Mouse (Mus musculus) naive thymus-derived CD4-positive, alpha-beta T cell, adult 2 months (primary cell): ENCODE data around the gene Ctnnbl1.

Experiments
- DNase-seq: peaks from one replicate; pipeline ENCODE4 v3.0.0-alpha.2; 2011; ENCODE audit warnings: low read depth

Ctnnbl1 gene

GRCm38 (mm10) chr2:157793851-157794332, 56.7 kb downstream of the Ctnnbl1 start:
- DNase-seq: no peak

- no peak for DNase-seq
Observed at GRCm38 (mm10) chr2:157795627-157796423, 58.6 kb downstream of the Ctnnbl1 start.

DNA sequence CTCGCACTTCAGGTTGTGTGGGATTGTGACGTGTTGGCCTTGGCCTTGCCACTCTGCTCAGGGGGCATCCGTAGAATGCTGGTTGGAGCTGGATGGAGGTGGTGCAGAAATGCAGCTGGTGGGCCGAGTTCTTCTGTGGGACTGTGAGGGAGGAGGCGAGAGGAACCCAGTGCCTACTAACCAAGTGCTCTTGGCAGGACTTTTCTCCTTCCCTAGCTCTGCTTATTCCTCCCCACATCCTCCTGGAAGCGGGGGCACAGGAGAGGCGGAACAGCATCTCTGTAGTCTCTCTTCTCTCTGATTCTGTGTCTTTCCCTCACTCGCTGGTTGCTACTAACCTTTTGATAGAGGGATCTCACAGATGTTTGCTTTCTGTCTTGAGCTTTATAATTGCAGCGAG, 62.3 kb downstream of the Ctnnbl1 start:
- no peak for DNase-seq

GRCm38 (mm10) chr2:157800288-157800687, 63.1 kb downstream of the Ctnnbl1 start:
- no peak for DNase-seq

- DNase-seq: no peak
Observed at GRCm38 (mm10) chr2:157800746-157801501, 63.7 kb downstream of the Ctnnbl1 start.

DNA sequence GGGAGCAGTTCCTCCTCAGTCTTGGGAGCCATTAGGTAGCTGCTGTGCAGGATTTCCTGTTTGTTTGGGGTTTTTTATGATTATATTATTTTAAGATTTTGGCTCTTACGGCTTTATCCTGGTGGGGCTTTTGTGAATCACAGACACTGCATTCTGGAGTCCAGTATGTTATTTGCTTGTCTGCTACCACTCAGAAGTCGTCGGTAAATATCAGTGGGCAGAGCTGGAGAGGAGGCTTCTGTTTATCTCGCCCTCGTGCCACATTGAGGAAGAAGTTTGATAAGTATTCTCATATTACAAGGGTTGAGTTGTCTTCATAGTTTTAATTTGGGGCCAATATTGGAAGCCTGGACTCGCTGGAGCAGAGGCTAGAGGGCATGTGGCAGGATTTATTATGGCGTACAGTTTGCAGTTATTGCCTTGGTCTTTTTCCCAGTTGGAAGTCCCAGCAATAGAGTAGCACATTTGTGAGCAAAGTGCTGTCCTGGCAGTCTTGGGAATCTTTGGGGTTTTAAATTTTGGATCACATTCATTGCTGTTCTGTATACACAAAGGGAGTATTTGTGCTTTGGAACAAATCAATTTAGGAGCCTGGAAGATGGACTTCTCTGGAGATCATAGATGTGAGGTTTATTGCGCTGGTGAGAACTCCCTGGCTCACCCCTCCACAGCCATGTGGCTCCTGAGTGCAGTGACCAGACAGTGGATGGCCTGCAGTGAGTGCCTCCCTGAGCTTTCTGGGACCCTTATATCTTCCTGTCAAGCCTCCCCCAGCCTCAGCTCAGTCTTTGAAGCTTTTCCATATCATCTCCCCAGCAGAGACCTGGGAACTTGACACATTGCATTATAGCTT, 64.5 kb downstream of the Ctnnbl1 start:
- no peak for DNase-seq

- no peak for DNase-seq
Observed at GRCm38 (mm10) chr2:157802666-157803065, 65.5 kb downstream of the Ctnnbl1 start.

DNA sequence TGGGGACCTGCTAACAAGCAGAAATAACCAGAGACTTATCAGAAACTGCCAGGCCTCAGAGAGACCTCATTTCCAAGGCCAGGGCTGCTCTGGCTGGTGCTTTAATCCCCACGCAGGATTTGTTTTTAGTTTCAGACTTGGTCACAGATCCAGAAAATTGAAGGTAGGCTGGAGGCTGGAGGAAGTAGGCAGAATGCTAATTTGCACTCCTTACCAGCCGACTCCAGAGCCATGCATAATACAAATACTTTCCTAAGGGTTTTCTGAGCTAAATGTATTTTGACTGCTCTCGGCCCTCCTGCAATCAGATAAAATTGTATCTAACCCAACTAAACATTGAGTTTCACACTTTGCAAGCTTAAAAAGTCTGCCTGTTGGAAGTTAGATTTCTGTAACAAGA, 67.2 kb downstream of the Ctnnbl1 start:
- DNase-seq: no peak

DNA sequence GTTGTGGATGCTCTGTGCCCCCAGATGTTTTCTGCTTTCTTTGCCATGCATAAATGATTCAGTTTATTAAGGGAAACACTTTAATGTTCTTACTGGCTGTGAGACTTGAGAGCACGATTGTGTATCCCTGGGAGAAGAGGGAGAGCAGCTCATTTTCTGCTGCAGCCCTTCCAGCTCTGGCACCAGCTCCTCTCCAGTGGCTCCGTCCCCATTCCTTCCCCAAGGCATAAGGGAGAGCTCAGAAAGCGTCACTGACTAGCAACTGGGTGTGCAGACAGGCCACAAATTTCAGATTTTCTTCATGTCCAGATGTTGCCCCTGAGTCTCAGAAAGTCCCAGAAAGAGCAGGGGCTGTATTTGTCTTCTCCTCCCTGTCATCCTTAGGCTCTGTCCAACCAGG, 67.9 kb downstream of the Ctnnbl1 start:
- DNase-seq: no peak

- DNase-seq: no peak
Observed at GRCm38 (mm10) chr2:157807076-157807475, 69.9 kb downstream of the Ctnnbl1 start.

DNA sequence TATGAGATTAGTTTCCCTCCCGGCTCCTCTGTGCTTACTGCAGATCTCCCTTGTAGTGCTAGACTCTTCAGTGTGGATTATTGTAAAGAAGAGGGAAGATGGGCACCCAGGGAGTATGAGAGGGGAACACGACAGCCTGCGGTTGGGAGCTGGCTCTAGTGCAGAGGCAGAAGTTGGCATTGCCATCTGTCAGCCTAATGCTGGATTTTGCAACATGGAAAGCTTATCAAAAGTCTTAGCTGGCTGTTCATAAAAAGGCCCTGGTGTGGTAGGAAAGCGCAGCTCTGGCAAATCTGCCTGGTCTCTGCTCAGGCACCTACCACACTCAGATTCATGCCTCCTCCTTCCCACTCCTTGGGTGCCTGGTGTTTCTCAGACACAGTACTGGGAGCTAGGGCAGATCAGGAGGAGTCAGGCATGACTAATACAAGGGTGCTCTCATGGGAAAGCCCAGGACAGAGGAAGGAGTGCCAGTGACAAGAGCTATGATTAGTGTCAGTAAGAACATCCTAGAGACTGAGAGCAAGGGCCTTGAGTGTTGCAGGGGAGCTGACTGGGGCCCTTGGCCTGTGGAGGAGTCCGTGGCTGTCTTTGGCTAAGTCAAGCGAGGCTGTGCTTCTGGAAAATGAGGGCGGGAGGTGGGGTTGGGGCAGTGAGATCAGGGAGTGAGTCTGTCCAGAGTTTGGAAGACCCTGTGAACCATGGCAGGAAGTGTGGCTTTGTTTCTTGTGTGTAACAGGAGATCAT, 70.6 kb downstream of the Ctnnbl1 start:
- DNase-seq: no peak

GRCm38 (mm10) chr2:157808368-157808923, 71.2 kb downstream of the Ctnnbl1 start:
- DNase-seq: peak; percentile 11

DNA sequence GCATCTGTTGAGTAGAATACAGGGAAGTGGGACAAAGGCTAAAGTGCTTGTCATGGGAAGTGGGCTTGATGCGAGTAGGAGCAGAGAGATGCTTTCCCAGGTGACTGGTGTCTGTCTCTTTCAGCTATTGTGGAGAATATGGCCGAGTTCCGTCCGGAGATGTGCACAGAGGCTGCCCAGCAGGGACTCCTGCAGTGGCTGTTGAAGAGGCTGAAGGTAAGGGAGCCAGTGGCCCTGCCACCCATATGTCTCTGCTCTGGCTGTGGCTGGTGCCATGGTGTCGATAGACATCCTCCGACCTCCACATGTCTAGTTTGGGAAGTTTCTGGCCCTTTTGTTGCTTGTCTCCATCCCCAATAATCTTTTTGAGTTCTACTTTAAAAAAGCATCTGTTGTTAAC, 72.1 kb downstream of the Ctnnbl1 start:
- no peak for DNase-seq

- no peak for DNase-seq
Observed at GRCm38 (mm10) chr2:157810749-157811148, 73.5 kb downstream of the Ctnnbl1 start.

DNA sequence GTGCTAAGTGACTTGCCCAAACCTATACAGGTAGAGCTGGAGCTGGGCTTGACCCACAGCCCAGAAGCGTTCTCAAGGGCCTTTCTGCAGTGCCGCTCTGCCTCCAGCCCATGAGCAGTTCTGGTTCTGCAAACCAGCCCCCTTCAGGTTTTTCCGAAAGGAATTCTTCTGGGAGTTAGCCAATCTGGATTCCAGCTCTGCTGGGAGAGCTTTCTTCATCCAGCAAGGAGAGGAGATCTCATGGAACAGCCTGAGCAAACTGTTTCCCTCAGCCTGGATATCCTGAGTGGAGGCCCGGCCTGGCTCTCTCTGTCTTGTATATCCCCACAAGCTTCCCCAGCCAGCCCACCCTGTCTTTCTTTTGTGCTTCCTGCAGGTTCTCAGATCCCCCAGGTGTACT, 75.9 kb downstream of the Ctnnbl1 start:
- no peak for DNase-seq

GRCm38 (mm10) chr2:157814116-157814964, 77.1 kb downstream of the Ctnnbl1 start:
- no peak for DNase-seq

GRCm38 (mm10) chr2:157814965-157815283, 77.7 kb downstream of the Ctnnbl1 start:
- no peak for DNase-seq

- DNase-seq: no peak
Observed at GRCm38 (mm10) chr2:157817672-157818071, 80.5 kb downstream of the Ctnnbl1 start.

GRCm38 (mm10) chr2:157818576-157819320, 81.5 kb downstream of the Ctnnbl1 start:
- no peak for DNase-seq

- DNase-seq: no peak
Observed at GRCm38 (mm10) chr2:157819401-157819800, 82.2 kb downstream of the Ctnnbl1 start.
